Mouse (Mus musculus) E14TG2a.4 (cell line): ENCODE measurements at regions not wholly inside any gene's neighbourhood (a gene's known extent, or its start where the extent isn't known, plus 50 kb on each side); places are given as distances from the start of the nearest gene placed in this dataset.

Experiments used
- CTCF ChIP-seq: conservative IDR thresholded peaks from 2 replicates; pipeline ENCODE4 v1.5.1; 2014; ENCODE audit warnings: low read length
- NANOG ChIP-seq: IDR thresholded peaks from 2 replicates; pipeline ENCODE4 v1.6.1; 2014; ENCODE audit warnings: borderline replicate concordance, low read length, mixed read lengths
- POU5F1 ChIP-seq: IDR thresholded peaks from 2 replicates; pipeline ENCODE4 v1.6.1; 2014; ENCODE audit warnings: low read length, borderline replicate concordance

DNA sequence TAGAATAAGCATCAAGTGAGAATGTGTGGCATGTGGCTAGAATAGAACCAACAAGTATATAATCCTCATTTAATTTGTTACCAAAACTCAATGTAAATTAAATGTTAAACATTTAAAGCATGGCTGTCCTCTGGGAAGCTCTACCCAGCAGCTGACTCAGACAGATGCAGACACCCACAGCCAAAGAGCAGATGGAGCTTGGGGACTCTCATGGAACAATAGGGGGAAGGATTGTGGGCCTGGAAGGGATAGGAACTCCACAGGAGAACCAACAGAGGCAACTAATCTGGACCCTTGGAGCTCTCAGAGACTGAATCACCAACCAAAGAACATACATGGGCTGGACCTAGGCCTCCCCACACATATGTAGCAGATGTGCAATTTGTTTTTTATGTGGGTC lies 295.1 kb upstream of the Nmur2 start:
- TF ChIP-seq CTCF (no peak), NANOG (no peak), POU5F1 (no peak)
